Mouse (Mus musculus) liver, postnatal 0 days (tissue): ENCODE results near the gene Ybx2.

Source experiments
- CTCF ChIP-seq: sonication (generic); IDR thresholded peaks from 2 replicates; pipeline ENCODE4 v1.5.1; 2016; ENCODE audit warnings: antibody characterized with exemption, low read depth
- EP300 ChIP-seq: IDR thresholded peaks from 2 replicates; pipeline ENCODE4 v1.6.1; 2016; ENCODE audit warnings: antibody characterized with exemption, low read depth, mild to moderate bottlenecking

DNA sequence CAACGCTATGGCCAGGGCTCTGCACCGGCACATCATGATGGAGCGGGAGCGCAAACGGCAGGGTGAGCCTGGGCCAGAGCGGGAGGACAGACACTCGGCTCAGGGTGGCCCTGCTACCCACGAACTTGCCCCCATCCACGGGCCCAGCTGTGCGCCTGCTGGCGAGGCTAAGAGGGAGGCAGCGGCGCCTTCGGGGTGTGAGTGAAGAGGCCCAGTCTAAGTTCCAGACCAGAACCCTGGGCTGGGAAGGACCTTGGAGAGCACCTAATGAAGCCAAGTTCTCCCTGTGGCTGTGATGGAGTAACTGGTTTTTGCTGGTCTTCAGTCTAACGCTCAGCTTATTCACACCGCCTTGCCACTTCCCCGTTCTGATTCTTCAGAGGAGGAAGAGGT lies 21.2 kb upstream of the Ybx2 start:
- no peak for TF ChIP-seq CTCF
- TF ChIP-seq EP300: no peak
